Mouse (Mus musculus): Measurements from ENCODE around the gene Brd2.

The Brd2 gene

GRCm38 (mm10) chr17:34088124-34088523 lies 34.3 kb downstream of the Brd2 start:
- DNase-seq (ENCODE audit: low spot score in 2 of 2), result no peak

- DNase-seq (ENCODE audit: low spot score in 2 of 2), result no peak
Measured at GRCm38 (mm10) chr17:34087386-34087785, 35.0 kb downstream of the Brd2 start.

GRCm38 (mm10) chr17:34083104-34083503 lies 39.3 kb downstream of the Brd2 start:
- DNase-seq (ENCODE audit: low spot score in 2 of 2), result no peak

- DNase-seq (ENCODE audit: low spot score in 2 of 2), result peak in 1 of 2 experiments; percentile 35
Measured at GRCm38 (mm10) chr17:34079621-34080020, 42.8 kb downstream of the Brd2 start.

GRCm38 (mm10) chr17:34079002-34079401 lies 43.4 kb downstream of the Brd2 start:
- no peak for DNase-seq (ENCODE audit: low spot score in 2 of 2)

GRCm38 (mm10) chr17:34078148-34078547 lies 44.3 kb downstream of the Brd2 start:
- DNase-seq (ENCODE audit: low spot score in 2 of 2), result no peak

GRCm38 (mm10) chr17:34077549-34077948 lies 44.9 kb downstream of the Brd2 start:
- peak; percentile 47 to 78 for DNase-seq (ENCODE audit: low spot score in 2 of 2)

GRCm38 (mm10) chr17:34075271-34075670 lies 47.2 kb downstream of the Brd2 start:
- peak; percentile 48 to 83 for DNase-seq (ENCODE audit: low spot score in 2 of 2)

GRCm38 (mm10) chr17:34072091-34072490 lies 50.3 kb downstream of the Brd2 start:
- no peak for DNase-seq (ENCODE audit: low spot score in 2 of 2)

- DNase-seq (ENCODE audit: low spot score in 2 of 2), result no peak
Measured at GRCm38 (mm10) chr17:34068864-34069263, 53.6 kb downstream of the Brd2 start.
